Mouse (Mus musculus): Measurements from ENCODE around the gene Nthl1.

Gene Nthl1

GRCm38 (mm10) chr17:24632167-24632812 lies at the start of gene Nthl1, which contains the start of gene Tsc2:
Nthl1 (plus strand) TSS chr17:24632680.
Tsc2 (minus strand) TSS chr17:24632630.
- DNase-seq (ENCODE audit: low spot score in 2 of 2): peak; percentile 78 to 81

GRCm38 (mm10) chr17:24583599-24584460 lies 48.6 kb upstream of the Nthl1 start:
- DNase-seq (ENCODE audit: low spot score in 2 of 2): no peak

- DNase-seq (ENCODE audit: low spot score in 2 of 2): no peak
These were observed 48.0 kb upstream of the Nthl1 start for GRCm38 (mm10) chr17:24584520-24584919.

GRCm38 (mm10) chr17:24586532-24586931 lies 45.9 kb upstream of the Nthl1 start:
- no peak for DNase-seq (ENCODE audit: low spot score in 2 of 2)

GRCm38 (mm10) chr17:24590943-24591342 lies 41.5 kb upstream of the Nthl1 start:
- no peak for DNase-seq (ENCODE audit: low spot score in 2 of 2)

GRCm38 (mm10) chr17:24591695-24592094 lies 40.8 kb upstream of the Nthl1 start:
- no peak for DNase-seq (ENCODE audit: low spot score in 2 of 2)

- no peak for DNase-seq (ENCODE audit: low spot score in 2 of 2)
These were observed 39.2 kb upstream of the Nthl1 start for GRCm38 (mm10) chr17:24593248-24593647.

GRCm38 (mm10) chr17:24593992-24594890 lies 38.2 kb upstream of the Nthl1 start:
- no peak for DNase-seq (ENCODE audit: low spot score in 2 of 2)

- no peak for DNase-seq (ENCODE audit: low spot score in 2 of 2)
These were observed 37.1 kb upstream of the Nthl1 start for GRCm38 (mm10) chr17:24595126-24596072.

GRCm38 (mm10) chr17:24596073-24596466 lies 36.4 kb upstream of the Nthl1 start:
- no peak for DNase-seq (ENCODE audit: low spot score in 2 of 2)

GRCm38 (mm10) chr17:24596471-24597183 lies 35.9 kb upstream of the Nthl1 start:
- no peak for DNase-seq (ENCODE audit: low spot score in 2 of 2)

GRCm38 (mm10) chr17:24597989-24598388 lies 34.5 kb upstream of the Nthl1 start:
- no peak for DNase-seq (ENCODE audit: low spot score in 2 of 2)

- no peak for DNase-seq (ENCODE audit: low spot score in 2 of 2)
These were observed 32.0 kb upstream of the Nthl1 start for GRCm38 (mm10) chr17:24600502-24600901.

- DNase-seq (ENCODE audit: low spot score in 2 of 2): no peak
These were observed 28.5 kb upstream of the Nthl1 start for GRCm38 (mm10) chr17:24603961-24604360.

- DNase-seq (ENCODE audit: low spot score in 2 of 2): no peak
These were observed 27.9 kb upstream of the Nthl1 start for GRCm38 (mm10) chr17:24604557-24604956.

- no peak for DNase-seq (ENCODE audit: low spot score in 2 of 2)
These were observed 24.1 kb upstream of the Nthl1 start for GRCm38 (mm10) chr17:24608370-24608769.

- no peak for DNase-seq (ENCODE audit: low spot score in 2 of 2)
These were observed 23.6 kb upstream of the Nthl1 start for GRCm38 (mm10) chr17:24608874-24609273.

GRCm38 (mm10) chr17:24610711-24611110 lies 21.8 kb upstream of the Nthl1 start:
- DNase-seq (ENCODE audit: low spot score in 2 of 2): no peak

- no peak for DNase-seq (ENCODE audit: low spot score in 2 of 2)
These were observed 14.8 kb upstream of the Nthl1 start for GRCm38 (mm10) chr17:24617561-24618194.

- DNase-seq (ENCODE audit: low spot score in 2 of 2): no peak
These were observed 7.0 kb upstream of the Nthl1 start for GRCm38 (mm10) chr17:24625472-24625871.
